Mouse (Mus musculus): Measurements from ENCODE around the gene Fpgt.
A peak's percentile ranks its signal among the peaks of the same experiment; 100 is the strongest.

The Fpgt gene

DNA sequence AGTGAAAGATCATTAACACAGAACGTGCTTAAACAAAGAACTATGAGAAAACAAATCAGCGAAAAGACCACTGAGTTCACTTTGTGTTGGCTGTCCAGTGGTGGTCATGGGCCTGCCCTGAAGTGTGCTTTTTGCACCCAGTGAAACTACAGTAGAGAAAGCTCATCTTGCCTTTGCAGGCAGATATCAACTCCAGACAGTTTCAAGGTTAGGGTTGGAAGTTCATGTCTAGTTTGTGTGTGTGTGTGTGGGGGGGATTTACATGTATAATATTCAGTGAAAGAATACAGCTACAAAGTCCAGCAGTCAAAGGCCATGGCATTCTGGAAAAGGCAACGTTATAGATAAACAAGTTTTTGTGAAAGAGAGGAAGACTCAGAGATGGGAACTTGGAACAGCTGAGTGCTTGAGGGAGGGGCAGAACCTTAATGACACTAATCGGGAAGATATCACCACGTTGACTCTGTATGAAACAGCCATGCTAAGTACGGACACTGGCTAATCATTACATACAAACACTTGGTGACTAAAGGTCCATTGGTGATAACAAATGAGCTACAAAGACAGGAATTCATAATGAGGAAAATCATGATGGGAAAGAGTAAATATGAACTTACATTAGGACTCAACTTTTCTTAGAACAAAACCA lies 34.3 kb downstream of the Fpgt start:
- Histone ChIP-seq H3K4me1 (replicated peaks; ENCODE audit: low read depth, low read length) (no peaks in the 10 kb centered on the region), H3K4me3 (replicated peaks; ENCODE audit: low read length) (no peak overlapping the region), H3K36me3 (ENCODE audit: insufficient read depth, low read length) (no peaks in the 10 kb centered on the region), H3K27me3 (ENCODE audit: insufficient read depth, low read length) (no peaks in the 10 kb centered on the region), H3K9me3 (ENCODE audit: low read length) (no peaks in the 10 kb centered on the region)
- TF ChIP-seq NANOG (IDR thresholded peaks at IDR 0.05; ENCODE audit: borderline replicate concordance, low read length), result no peak
- TF ChIP-seq CTCF (conservative IDR thresholded peaks at IDR 0.05; ENCODE audit: low read length), result no peak
- no peak for TF ChIP-seq POU5F1 (IDR thresholded peaks at IDR 0.05; ENCODE audit: borderline replicate concordance, low read length)

- Histone ChIP-seq H3K9me3 (ENCODE audit: low read length) (no peaks in the 10 kb centered on the region), H3K27me3 (ENCODE audit: insufficient read depth, low read length) (no peaks in the 10 kb centered on the region), H3K4me1 (replicated peaks; ENCODE audit: low read depth, low read length) (no peaks in the 10 kb centered on the region), H3K36me3 (ENCODE audit: insufficient read depth, low read length) (no peaks in the 10 kb centered on the region), H3K4me3 (replicated peaks; ENCODE audit: low read length) (no peak overlapping the region)
- TF ChIP-seq NANOG (IDR thresholded peaks at IDR 0.05; ENCODE audit: borderline replicate concordance, low read length), result no peak
- no peak for TF ChIP-seq POU5F1 (IDR thresholded peaks at IDR 0.05; ENCODE audit: borderline replicate concordance, low read length)
- TF ChIP-seq CTCF (conservative IDR thresholded peaks at IDR 0.05; ENCODE audit: low read length), result no peak
Observed at GRCm38 (mm10) chr3:155057566-155057965, 35.6 kb downstream of the Fpgt start.

- H3K4me1 ChIP-seq (replicated peaks; ENCODE audit: low read depth, low read length), result no peaks in the 10 kb centered on the region
- H3K4me3 ChIP-seq (replicated peaks; ENCODE audit: low read length), result no peak overlapping the region
- H3K36me3 ChIP-seq (ENCODE audit: insufficient read depth, low read length), result no peaks in the 10 kb centered on the region
- TF ChIP-seq POU5F1 (IDR thresholded peaks at IDR 0.05; ENCODE audit: borderline replicate concordance, low read length), result no peak
- no peak for TF ChIP-seq NANOG (IDR thresholded peaks at IDR 0.05; ENCODE audit: borderline replicate concordance, low read length)
- TF ChIP-seq CTCF (conservative IDR thresholded peaks at IDR 0.05; ENCODE audit: low read length), result no peak
- no peaks in the 10 kb centered on the region for H3K9me3 ChIP-seq (ENCODE audit: low read length)
- H3K27me3 ChIP-seq (ENCODE audit: insufficient read depth, low read length), result no peaks in the 10 kb centered on the region
Observed at GRCm38 (mm10) chr3:155056606-155057005, 36.6 kb downstream of the Fpgt start.

GRCm38 (mm10) chr3:155055231-155055916 lies 37.8 kb downstream of the Fpgt start, which contains the start of gene Tnni3k:
Tnni3k (minus strand) TSS chr3:155055407.
- Histone ChIP-seq H3K36me3 (ENCODE audit: insufficient read depth, low read length) (no peaks in the 10 kb centered on the region), H3K4me3 (replicated peaks; ENCODE audit: low read length) (no peak within 1 kb of the TSS), H3K27me3 (ENCODE audit: insufficient read depth, low read length) (no peaks in the 10 kb centered on the region), H3K4me1 (replicated peaks; ENCODE audit: low read depth, low read length) (no peaks in the 10 kb centered on the region), H3K9me3 (ENCODE audit: low read length) (no peaks in the 10 kb centered on the region)
- TF ChIP-seq CTCF (conservative IDR thresholded peaks at IDR 0.05; ENCODE audit: low read length) (no peak), POU5F1 (IDR thresholded peaks at IDR 0.05; ENCODE audit: borderline replicate concordance, low read length) (no peak), NANOG (IDR thresholded peaks at IDR 0.05; ENCODE audit: borderline replicate concordance, low read length) (no peak)

GRCm38 (mm10) chr3:155053189-155053588 lies 40.0 kb downstream of the Fpgt start:
- H3K9me3 ChIP-seq (ENCODE audit: low read length), result no peaks in the 10 kb centered on the region
- no peaks in the 10 kb centered on the region for H3K36me3 ChIP-seq (ENCODE audit: insufficient read depth, low read length)
- H3K4me1 ChIP-seq (replicated peaks; ENCODE audit: low read depth, low read length), result no peaks in the 10 kb centered on the region
- TF ChIP-seq POU5F1 (IDR thresholded peaks at IDR 0.05; ENCODE audit: borderline replicate concordance, low read length), result no peak
- TF ChIP-seq CTCF (conservative IDR thresholded peaks at IDR 0.05; ENCODE audit: low read length), result no peak
- TF ChIP-seq NANOG (IDR thresholded peaks at IDR 0.05; ENCODE audit: borderline replicate concordance, low read length), result no peak
- no peaks in the 10 kb centered on the region for H3K27me3 ChIP-seq (ENCODE audit: insufficient read depth, low read length)
- no peak overlapping the region for H3K4me3 ChIP-seq (replicated peaks; ENCODE audit: low read length)

GRCm38 (mm10) chr3:155052021-155052420 lies 41.2 kb downstream of the Fpgt start:
- Histone ChIP-seq H3K9me3 (ENCODE audit: low read length) (no peaks in the 10 kb centered on the region), H3K36me3 (ENCODE audit: insufficient read depth, low read length) (no peaks in the 10 kb centered on the region), H3K27me3 (ENCODE audit: insufficient read depth, low read length) (no peaks in the 10 kb centered on the region), H3K4me1 (replicated peaks; ENCODE audit: low read depth, low read length) (no peaks in the 10 kb centered on the region), H3K4me3 (replicated peaks; ENCODE audit: low read length) (no peak overlapping the region)
- TF ChIP-seq CTCF (conservative IDR thresholded peaks at IDR 0.05; ENCODE audit: low read length) (no peak), NANOG (IDR thresholded peaks at IDR 0.05; ENCODE audit: borderline replicate concordance, low read length) (no peak), POU5F1 (IDR thresholded peaks at IDR 0.05; ENCODE audit: borderline replicate concordance, low read length) (no peak)

DNA sequence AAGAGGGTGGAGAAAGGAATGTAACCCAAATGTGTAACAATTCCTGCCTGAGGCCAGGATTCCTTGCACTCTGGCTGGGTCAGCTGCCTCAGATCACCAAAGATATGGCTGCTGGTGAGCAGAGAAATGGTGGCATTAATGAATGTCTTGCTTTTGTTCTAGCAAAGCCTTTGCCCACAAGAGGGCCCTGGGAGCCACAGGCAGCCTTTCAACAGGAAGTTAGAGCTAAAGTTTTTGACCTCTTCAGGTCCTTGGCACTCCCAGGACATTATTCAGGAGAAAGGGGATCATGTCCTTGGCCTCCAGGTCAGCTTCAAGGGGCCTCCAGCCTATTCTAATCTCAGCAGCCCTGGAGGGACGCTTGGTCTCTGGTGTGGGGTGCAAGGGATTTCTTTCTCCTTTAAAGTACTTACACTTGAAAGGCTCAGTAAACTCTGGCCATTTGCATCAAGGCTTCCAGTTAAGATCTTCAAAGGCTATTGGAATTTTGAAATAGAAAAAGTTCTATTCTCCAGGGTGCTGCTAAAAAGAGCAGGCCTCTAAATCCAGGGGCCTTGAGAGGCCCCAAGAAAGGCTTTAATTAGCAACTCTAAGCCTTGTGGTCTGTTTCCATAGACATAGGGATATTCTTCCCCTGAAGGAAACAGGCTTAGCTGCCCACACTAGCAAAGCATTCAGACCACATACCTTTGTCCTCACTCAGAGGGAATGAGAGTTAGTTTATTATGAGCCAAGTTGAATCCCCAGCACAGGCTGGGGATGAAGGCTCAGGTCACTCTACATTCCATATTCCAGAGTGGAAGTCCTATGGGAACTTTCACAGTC lies 54.0 kb downstream of the Fpgt start:
- Histone ChIP-seq H3K4me1 (replicated peaks; ENCODE audit: low read depth, low read length) (peaks cover 14% of the 10 kb centered on the region), H3K36me3 (ENCODE audit: insufficient read depth, low read length) (no peaks in the 10 kb centered on the region), H3K4me3 (replicated peaks; ENCODE audit: low read length) (no peak overlapping the region), H3K9me3 (ENCODE audit: low read length) (no peaks in the 10 kb centered on the region), H3K27me3 (ENCODE audit: insufficient read depth, low read length) (no peaks in the 10 kb centered on the region)
- no peak for TF ChIP-seq CTCF (conservative IDR thresholded peaks at IDR 0.05; ENCODE audit: low read length)
- 0 out of 2 replicates have a peak, but pooled peaks have one; percentile 42 for TF ChIP-seq NANOG (IDR thresholded peaks at IDR 0.05; ENCODE audit: borderline replicate concordance, low read length)
- TF ChIP-seq POU5F1 (IDR thresholded peaks at IDR 0.05; ENCODE audit: borderline replicate concordance, low read length), result no peak

Measured in E14TG2a.4 (cell line).